Mouse (Mus musculus) embryo, embryonic 10 days (tissue): ENCODE data around the gene Mfap3l.
"Not testable (repeated sequence)": the region's sequence is repeated elsewhere in the genome, so short reads cannot be mapped to it uniquely, and the experiment has no call there.

Source experiments
- DNase-seq: peaks from one replicate; pipeline ENCODE4 v3.0.0-alpha.2; 2015; ENCODE audit warnings: low spot score

The Mfap3l gene

GRCm38 (mm10) chr8:60632250-60632932 lies at the start of gene Mfap3l:
Mfap3l (plus strand) TSS chr8:60632827.
- DNase-seq = peak; percentile 87

GRCm38 (mm10) chr8:60583369-60583768 lies 49.3 kb upstream of the Mfap3l start:
- DNase-seq = no peak

- not testable (repeated sequence) for DNase-seq
Observed at GRCm38 (mm10) chr8:60591352-60592105, 41.1 kb upstream of the Mfap3l start.

- peak; percentile 9 for DNase-seq
Observed at GRCm38 (mm10) chr8:60594761-60595160, 37.9 kb upstream of the Mfap3l start.

- DNase-seq = no peak
Observed at GRCm38 (mm10) chr8:60611580-60612111, 21.0 kb upstream of the Mfap3l start.

- peak; percentile 63 for DNase-seq
Observed at GRCm38 (mm10) chr8:60616928-60617327, 15.7 kb upstream of the Mfap3l start.

- DNase-seq = no peak
Observed at GRCm38 (mm10) chr8:60621561-60621960, 11.1 kb upstream of the Mfap3l start.

- no peak for DNase-seq
Observed at GRCm38 (mm10) chr8:60622056-60622455, 10.6 kb upstream of the Mfap3l start.

- no peak for DNase-seq
Observed at GRCm38 (mm10) chr8:60623438-60623837, 9.2 kb upstream of the Mfap3l start.

- no peak for DNase-seq
Observed at GRCm38 (mm10) chr8:60624722-60625121, 7.9 kb upstream of the Mfap3l start.

- no peak for DNase-seq
Observed at GRCm38 (mm10) chr8:60627937-60628336, 4.7 kb upstream of the Mfap3l start.

- no peak for DNase-seq
Observed at GRCm38 (mm10) chr8:60629059-60629458, 3.6 kb upstream of the Mfap3l start.

- peak; percentile 75 for DNase-seq
Observed at GRCm38 (mm10) chr8:60631504-60631934, 1.1 kb upstream of the Mfap3l start.

- DNase-seq = peak; percentile 55
Observed at GRCm38 (mm10) chr8:60632933-60633655, 467 bp downstream of the Mfap3l start.

GRCm38 (mm10) chr8:60634921-60635320 lies 2.3 kb downstream of the Mfap3l start:
- DNase-seq = no peak

GRCm38 (mm10) chr8:60635846-60636245 lies 3.2 kb downstream of the Mfap3l start:
- DNase-seq = no peak

- DNase-seq = no peak
Observed at GRCm38 (mm10) chr8:60640046-60640445, 7.4 kb downstream of the Mfap3l start.

GRCm38 (mm10) chr8:60643416-60644020 lies 10.9 kb downstream of the Mfap3l start:
- no peak for DNase-seq

- no peak for DNase-seq
Observed at GRCm38 (mm10) chr8:60645164-60645563, 12.5 kb downstream of the Mfap3l start.

- no peak for DNase-seq
Observed at GRCm38 (mm10) chr8:60645911-60646310, 13.3 kb downstream of the Mfap3l start.

GRCm38 (mm10) chr8:60647291-60647690 lies 14.7 kb downstream of the Mfap3l start:
- no peak for DNase-seq

GRCm38 (mm10) chr8:60649081-60649480 lies 16.5 kb downstream of the Mfap3l start:
- DNase-seq = no peak
